Mouse (Mus musculus) hindbrain, embryonic 11.5 days (tissue): ENCODE measurements around the gene Otogl. TPM values are rescaled to one million over a fixed set of nuclear protein-coding genes. Genes with fewer than 3 reads are reported as not detected.
"Not testable (repeated sequence)": the region's sequence is repeated elsewhere in the genome, so short reads cannot be mapped to it uniquely, and the experiment has no call there.

Experiments
- ATAC-seq: fragments of 200-750 bp; cut with Nextera tagmentation; 2 replicates; pipeline ENCODE4 v1.8.0; 2017; ENCODE audit warnings: mild to moderate bottlenecking, moderate TSS enrichment, moderate library complexity; ENCODE audit not compliant: low FRiP score
- DNase-seq: peaks from one replicate; pipeline ENCODE4 v3.0.0-alpha.2; 2015; ENCODE audit warnings: low spot score
- H3K27ac ChIP-seq: fragments of 300-500 bp; sonication (generic); 2 replicates; pipeline ENCODE4 v1.5.1; 2014; ENCODE audit warnings: mild to moderate bottlenecking, low read depth, low read length
- H3K27me3 ChIP-seq: fragments of 300-500 bp; sonication (generic); 2 replicates; pipeline ENCODE4 v1.6.1; 2014; ENCODE audit warnings: mild to moderate bottlenecking, low read length, moderate library complexity, mixed read lengths; ENCODE audit not compliant: control insufficient read depth, insufficient read depth
- H3K36me3 ChIP-seq: fragments of 300-500 bp; sonication (generic); 2 replicates; pipeline ENCODE4 v1.6.1; 2014; ENCODE audit warnings: mild to moderate bottlenecking, low read length, moderate library complexity, mixed read lengths; ENCODE audit not compliant: control insufficient read depth, insufficient read depth
- H3K4me1 ChIP-seq: fragments of 300-500 bp; sonication (generic); replicated peaks from 2 replicates; pipeline ENCODE4 v1.6.1; 2014; ENCODE audit warnings: low read length, mixed read lengths; ENCODE audit not compliant: control insufficient read depth, insufficient read depth
- H3K4me2 ChIP-seq: fragments of 300-500 bp; sonication (generic); replicated peaks from 2 replicates; pipeline ENCODE4 v1.6.1; 2014; ENCODE audit warnings: mild to moderate bottlenecking, low read depth, low read length
- H3K4me3 ChIP-seq: fragments of 300-500 bp; sonication (generic); 2 replicates; pipeline ENCODE4 v1.5.1; 2014; ENCODE audit warnings: low read depth, low read length
- H3K9ac ChIP-seq: fragments of 300-500 bp; sonication (generic); 2 replicates; pipeline ENCODE4 v1.6.1; 2014; ENCODE audit warnings: low read depth, low read length
- H3K9me3 ChIP-seq: fragments of 300-500 bp; sonication (generic); 2 replicates; pipeline ENCODE4 v1.6.1; 2016; ENCODE audit warnings: low read length; ENCODE audit not compliant: control insufficient read depth
- WGBS: fragments of 180-500 bp; shearing (Covaris S2); extraction: QIAGEN DNeasy Blood & Tissue Kit; methylation state at CpG from one replicate; pipeline ENCODE4 v1.1.7; 2014; 5-methylcytosine and 5-hydroxymethylcytosine counted together
- polyA plus RNA-seq: library from polyadenylated mRNA; unstranded; fragments of >200 nt; fragmentation: Nextera tagmentation; extraction: Ambion mirVana; gene quantifications from 2 replicates; pipeline ENCODE4 v1.2.1, GENCODE M21; 2014

The Otogl gene
- polyA plus RNA-seq, 1 experiment from 2014 or later: 0.25 TPM

GRCm38 (mm10) chr10:107805203-107805602 lies 106.7 kb downstream of the Otogl start:
- H3K36me3 ChIP-seq: no peaks in the 10 kb centered on the region
- no peaks in the 10 kb centered on the region for H3K27me3 ChIP-seq
- no peak overlapping the region for H3K4me3 ChIP-seq
- ATAC-seq: no peak
- WGBS: 98% methylated on average over 2 of the region's 2 CpGs
- DNase-seq: no peak
- no peak overlapping the region for H3K4me2 ChIP-seq
- no peak overlapping the region for H3K27ac ChIP-seq
- H3K9me3 ChIP-seq: no peaks in the 10 kb centered on the region
- H3K4me1 ChIP-seq: no peaks in the 10 kb centered on the region
- no peak overlapping the region for H3K9ac ChIP-seq

DNA sequence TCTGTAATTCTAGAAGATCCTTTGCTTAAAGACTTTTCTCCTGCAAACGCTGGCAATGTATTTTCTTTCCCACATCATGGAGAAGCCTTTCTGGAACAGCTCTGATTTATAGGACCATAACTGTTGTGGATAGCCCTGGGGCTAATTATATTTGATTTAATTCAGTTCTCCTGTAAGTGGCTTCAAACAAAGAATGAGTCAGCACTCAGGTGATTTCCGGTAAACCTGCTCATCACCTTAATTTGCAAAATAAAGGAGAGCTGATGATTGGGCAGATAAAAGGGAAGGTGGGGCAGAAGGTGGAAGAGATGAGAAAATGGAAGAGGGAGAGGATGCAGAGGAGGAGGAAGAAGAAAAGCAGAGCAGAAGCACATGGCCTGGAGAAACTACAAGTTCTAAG lies 107.6 kb downstream of the Otogl start:
- not testable (repeated sequence) for H3K4me3 ChIP-seq, H3K9me3 ChIP-seq, H3K4me1 ChIP-seq, H3K27me3 ChIP-seq, ATAC-seq, H3K36me3 ChIP-seq, H3K9ac ChIP-seq, H3K27ac ChIP-seq, H3K4me2 ChIP-seq, DNase-seq
- WGBS: 62% methylated on average over 2 of the region's 2 CpGs

DNA sequence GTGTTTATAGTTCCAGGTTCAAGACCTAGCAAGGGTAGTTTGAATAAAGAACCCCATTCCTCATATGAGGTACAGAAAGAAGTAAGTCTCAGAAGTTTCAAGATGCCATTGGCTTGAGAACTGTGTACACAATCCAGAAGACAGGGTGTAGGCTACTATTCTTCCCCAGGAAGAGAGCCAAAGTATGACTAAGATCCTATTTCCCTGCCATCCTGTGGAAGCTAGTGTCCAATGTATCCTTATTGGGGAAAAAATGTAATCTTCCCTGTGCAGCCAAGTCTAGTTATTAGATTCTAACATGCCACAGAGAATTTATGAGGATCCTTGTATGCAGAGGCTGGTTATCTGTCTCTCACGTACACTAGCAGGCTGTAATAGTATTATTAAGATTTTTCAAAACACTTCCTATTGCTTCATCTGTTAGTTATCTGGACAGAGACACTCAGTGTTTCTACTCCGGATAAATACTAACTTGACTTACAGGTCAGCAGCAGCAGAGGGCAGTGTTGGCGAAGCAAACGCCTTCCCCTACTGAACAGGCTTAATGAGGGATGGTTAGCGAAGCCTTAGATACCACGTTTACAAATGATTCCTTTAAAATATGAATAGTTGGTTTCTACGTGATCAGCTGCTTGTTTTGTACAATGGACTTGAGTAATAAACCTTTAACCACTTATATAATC lies 112.1 kb downstream of the Otogl start:
- Histone ChIP-seq H3K27ac (no peak overlapping the region), H3K36me3 (no peaks in the 10 kb centered on the region), H3K9ac (no peak overlapping the region), H3K4me2 (no peak overlapping the region), H3K4me1 (no peaks in the 10 kb centered on the region), H3K9me3 (no peaks in the 10 kb centered on the region), H3K4me3 (no peak overlapping the region), H3K27me3 (no peaks in the 10 kb centered on the region)
- ATAC-seq (peak; percentile 60; the same call in 1 of the 2 replicates), DNase-seq (peak; percentile 67)
- 12% methylated on average over 7 of the region's 7 CpGs for WGBS

GRCm38 (mm10) chr10:107794812-107795756 lies 116.8 kb downstream of the Otogl start:
- H3K27ac ChIP-seq: no peak overlapping the region
- WGBS: 90% methylated on average over 10 of the region's 10 CpGs
- H3K9ac ChIP-seq: no peak overlapping the region

DNA sequence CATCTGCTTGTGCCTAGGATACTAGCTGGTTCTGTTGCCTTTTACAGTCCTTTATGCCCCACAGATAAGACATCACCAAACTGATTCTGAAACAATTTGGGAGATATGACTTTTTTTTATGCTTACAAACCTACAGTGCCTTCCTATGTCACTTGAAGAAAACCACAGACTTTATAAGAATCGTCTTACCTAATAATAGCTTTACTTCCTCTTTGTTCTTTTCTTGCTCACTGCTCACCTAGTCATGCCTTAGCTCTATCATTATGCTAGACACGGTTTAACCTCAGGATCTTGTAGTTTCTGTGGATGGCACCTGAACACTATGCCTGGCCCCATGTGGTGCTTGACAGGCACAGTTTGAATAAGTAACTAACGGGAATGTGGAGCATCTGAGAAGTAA lies 119.4 kb downstream of the Otogl start:
- no peaks in the 10 kb centered on the region for H3K4me1 ChIP-seq
- H3K4me3 ChIP-seq: no peak overlapping the region
- DNase-seq: no peak
- no peak overlapping the region for H3K4me2 ChIP-seq
- ATAC-seq: no peak
- H3K27me3 ChIP-seq: no peaks in the 10 kb centered on the region
- no peaks in the 10 kb centered on the region for H3K9me3 ChIP-seq
- H3K27ac ChIP-seq: no peak overlapping the region
- no peaks in the 10 kb centered on the region for H3K36me3 ChIP-seq
- WGBS: 83% methylated on average over 3 of the region's 3 CpGs
- no peak overlapping the region for H3K9ac ChIP-seq

More at GRCm38 (mm10) chr10:107794812-107795756, 116.8 kb downstream of the Otogl start:
- Histone ChIP-seq H3K27me3 (no peaks in the 10 kb centered on the region), H3K4me3 (no peak overlapping the region), H3K4me2 (no peak overlapping the region), H3K36me3 (no peaks in the 10 kb centered on the region), H3K4me1 (no peaks in the 10 kb centered on the region), H3K9me3 (no peaks in the 10 kb centered on the region)
- DNase-seq: no peak
- no peak for ATAC-seq

DNA sequence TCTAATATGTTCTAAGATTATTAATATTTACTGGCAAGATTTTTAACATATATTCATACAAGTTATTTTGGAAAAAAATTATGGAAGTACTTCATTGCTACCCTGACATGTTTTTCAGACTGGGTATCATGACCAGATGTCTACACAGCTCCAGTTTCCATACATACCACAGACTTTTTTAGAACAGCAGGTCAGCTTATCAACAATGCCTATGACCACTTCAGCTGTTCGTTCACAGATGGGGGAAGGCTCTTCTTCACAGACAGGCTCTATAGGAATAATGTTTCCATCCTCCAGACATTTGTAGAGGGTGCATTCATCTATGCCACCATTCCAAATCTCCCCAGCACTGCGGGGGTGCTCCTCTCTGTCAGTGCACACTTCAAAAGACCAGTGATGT lies 132.4 kb downstream of the Otogl start:
- no peak overlapping the region for H3K27ac ChIP-seq
- no peaks in the 10 kb centered on the region for H3K36me3 ChIP-seq
- WGBS: 71% methylated on average over 2 of the region's 2 CpGs
- H3K9ac ChIP-seq: no peak overlapping the region
- H3K4me3 ChIP-seq: no peak overlapping the region
- DNase-seq (no peak), ATAC-seq (no peak)
- no peaks in the 10 kb centered on the region for H3K9me3 ChIP-seq
- no peaks in the 10 kb centered on the region for H3K4me1 ChIP-seq
- no peak overlapping the region for H3K4me2 ChIP-seq
- no peaks in the 10 kb centered on the region for H3K27me3 ChIP-seq

DNA sequence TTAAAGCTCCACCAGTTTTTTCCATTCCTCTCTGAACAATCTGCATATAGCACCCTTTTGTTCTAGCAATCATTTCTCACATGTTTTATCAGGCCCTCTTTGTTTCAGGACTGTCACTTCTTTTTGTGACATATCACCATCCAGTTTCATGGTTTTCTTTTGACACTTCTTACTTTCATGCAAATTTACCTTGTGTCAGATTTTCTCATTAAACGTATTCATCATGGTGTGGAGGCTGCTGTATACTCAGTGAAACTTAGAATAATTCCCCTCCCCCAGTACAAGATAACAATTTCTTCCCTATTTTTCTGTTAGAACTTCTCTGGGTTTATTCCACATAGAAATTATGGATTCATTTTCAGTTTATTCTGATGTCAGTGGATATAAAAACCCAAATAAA lies 152.3 kb downstream of the Otogl start:
- no peaks in the 10 kb centered on the region for H3K27me3 ChIP-seq
- WGBS: 65% methylated on average over 1 of the region's 1 CpGs
- ATAC-seq: no peak
- H3K9me3 ChIP-seq: no peaks in the 10 kb centered on the region
- no peak overlapping the region for H3K4me3 ChIP-seq
- H3K4me1 ChIP-seq: no peaks in the 10 kb centered on the region
- H3K4me2 ChIP-seq: no peak overlapping the region
- no peaks in the 10 kb centered on the region for H3K36me3 ChIP-seq
- no peak for DNase-seq
- no peak overlapping the region for H3K27ac ChIP-seq
- no peak overlapping the region for H3K9ac ChIP-seq

DNA sequence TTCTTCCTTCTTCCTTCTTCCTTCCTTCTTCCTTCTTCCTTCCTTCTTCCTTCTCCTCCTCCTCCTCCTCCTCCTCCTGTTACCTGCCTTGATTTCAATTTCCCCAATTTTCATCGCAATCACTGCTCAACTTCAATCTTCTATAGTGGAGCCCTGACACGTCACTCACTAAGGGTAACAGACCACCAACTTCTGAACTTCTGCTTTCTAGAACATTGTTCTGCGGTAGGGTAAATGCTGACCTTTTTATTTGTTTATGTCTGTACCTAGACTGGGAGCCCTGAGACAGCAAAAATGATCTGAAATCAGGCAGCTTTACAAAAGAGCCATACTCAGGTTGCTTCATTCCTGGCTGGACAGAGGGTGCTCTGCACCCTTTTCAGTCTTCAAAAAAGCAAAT lies 158.5 kb downstream of the Otogl start:
- H3K4me3 ChIP-seq: no peak overlapping the region
- no peaks in the 10 kb centered on the region for H3K36me3 ChIP-seq
- no peak overlapping the region for H3K27ac ChIP-seq
- no peak for DNase-seq
- no peaks in the 10 kb centered on the region for H3K9me3 ChIP-seq
- H3K4me2 ChIP-seq: no peak overlapping the region
- no peak for ATAC-seq
- 86% methylated on average over 3 of the region's 3 CpGs for WGBS
- no peak overlapping the region for H3K9ac ChIP-seq
- H3K4me1 ChIP-seq: no peaks in the 10 kb centered on the region
- no peaks in the 10 kb centered on the region for H3K27me3 ChIP-seq
